Mouse (Mus musculus) thymus, adult 2 months (tissue): ENCODE results near the gene Cers3.

Experiments
- CTCF ChIP-seq: fragments of 200-500 bp; IDR thresholded peaks from 2 replicates; pipeline ENCODE4 v1.5.1; 2012; ENCODE audit warnings: mild to moderate bottlenecking, control low read depth, low read length, moderate library complexity, borderline replicate concordance; ENCODE audit not compliant: control insufficient read depth, poor library complexity, insufficient read depth; ENCODE audit errors: extremely low read depth
- POLR2A ChIP-seq: fragments of 200-500 bp; IDR thresholded peaks from 2 replicates; pipeline ENCODE4 v1.6.1; 2012; ENCODE audit warnings: mild to moderate bottlenecking, low read length, control low read depth, moderate library complexity; ENCODE audit not compliant: control insufficient read depth, poor library complexity, insufficient read depth; ENCODE audit errors: extremely low read depth

- no peak for TF ChIP-seq CTCF
- TF ChIP-seq POLR2A: no peak
These were observed 18.8 kb upstream of the Cers3 start for GRCm38 (mm10) chr7:66724514-66724913.
